Mouse (Mus musculus) kidney, embryonic 14.5 days (tissue): ENCODE data around the gene Sytl4. TPM values are rescaled to one million over a fixed set of nuclear protein-coding genes. Genes with fewer than 3 reads are reported as not detected.

Experiments
- ATAC-seq: fragments of 200-750 bp; cut with Nextera tagmentation; 2 replicates; pipeline ENCODE4 v1.8.0; 2017; ENCODE audit warnings: moderate number of reproducible peaks, mild to moderate bottlenecking, moderate TSS enrichment, moderate library complexity; ENCODE audit not compliant: low FRiP score, low TSS enrichment
- H3K27ac ChIP-seq: fragments of 300-500 bp; sonication (generic); 2 replicates; pipeline ENCODE4 v1.5.1; 2014; ENCODE audit warnings: low read depth, mild to moderate bottlenecking, low read length, moderate library complexity, mixed read lengths
- H3K27me3 ChIP-seq: fragments of 300-500 bp; sonication (generic); 2 replicates; pipeline ENCODE4 v1.6.1; 2014; ENCODE audit warnings: mild to moderate bottlenecking, low read length; ENCODE audit not compliant: control insufficient read depth, insufficient read depth
- H3K36me3 ChIP-seq: fragments of 300-500 bp; sonication (generic); 2 replicates; pipeline ENCODE4 v1.6.1; 2014; ENCODE audit warnings: low read length, mixed read lengths; ENCODE audit not compliant: control insufficient read depth, insufficient read depth
- H3K4me1 ChIP-seq: fragments of 300-500 bp; sonication (generic); 2 replicates; pipeline ENCODE4 v1.6.1; 2014; ENCODE audit warnings: low read length, mixed read lengths; ENCODE audit not compliant: control insufficient read depth, insufficient read depth
- H3K4me2 ChIP-seq: fragments of 300-500 bp; sonication (generic); replicated peaks from 2 replicates; pipeline ENCODE4 v1.6.1; 2014; ENCODE audit warnings: low read depth, mild to moderate bottlenecking, low read length
- H3K4me3 ChIP-seq: fragments of 300-500 bp; sonication (generic); 2 replicates; pipeline ENCODE4 v1.5.1; 2014; ENCODE audit warnings: mild to moderate bottlenecking, low read length
- H3K9ac ChIP-seq: fragments of 300-500 bp; sonication (generic); 2 replicates; pipeline ENCODE4 v1.6.1; 2014; ENCODE audit warnings: low read depth, mild to moderate bottlenecking, low read length, moderate library complexity
- H3K9me3 ChIP-seq: fragments of 300-500 bp; sonication (generic); 2 replicates; pipeline ENCODE4 v1.6.1; 2016; ENCODE audit warnings: low read length; ENCODE audit not compliant: control insufficient read depth
- WGBS: fragments of 180-500 bp; shearing (Covaris S2); extraction: QIAGEN DNeasy Blood & Tissue Kit; methylation state at CpG from one replicate; pipeline ENCODE4 v1.1.7; 2014; 5-methylcytosine and 5-hydroxymethylcytosine counted together
- polyA plus RNA-seq: library from polyadenylated mRNA; unstranded; fragments of >200 nt; fragmentation: Nextera tagmentation; extraction: Ambion mirVana; gene quantifications from 2 replicates; pipeline ENCODE4 v1.2.1, GENCODE M21; 2014

Gene Sytl4
- polyA plus RNA-seq = 2.4 and 3.3 TPM in 2 replicates

- no peaks in the 10 kb centered on the region; the same call in 1 of the 2 replicates for H3K27me3 ChIP-seq
Measured at GRCm38 (mm10) chrX:133981231-133982002, at the start of gene Sytl4. Gene Sytl4 (minus strand): TSS chrX:133981812.

GRCm38 (mm10) chrX:134020664-134021063 lies 39.1 kb upstream of the Sytl4 start:
- no peaks in the 10 kb centered on the region for H3K9me3 ChIP-seq
- no peaks in the 10 kb centered on the region for H3K27me3 ChIP-seq
- no peaks in the 10 kb centered on the region for H3K36me3 ChIP-seq
- H3K4me3 ChIP-seq = no peak overlapping the region
- H3K9ac ChIP-seq = no peak overlapping the region
- H3K4me2 ChIP-seq = no peak overlapping the region
- H3K27ac ChIP-seq = no peak overlapping the region
- 46% methylated on average over 5 of the region's 5 CpGs for WGBS
- no peak for ATAC-seq
- no peaks in the 10 kb centered on the region for H3K4me1 ChIP-seq

More at GRCm38 (mm10) chrX:133981231-133982002, at the start of gene Sytl4:
- H3K4me1 ChIP-seq = no peaks in the 10 kb centered on the region
- peak; percentile 86 for ATAC-seq
- peak within 1 kb of the TSS; percentile 48; the same call in 1 of the 2 replicates for H3K9ac ChIP-seq
- no peaks in the 10 kb centered on the region for H3K9me3 ChIP-seq
- no peak within 1 kb of the TSS for H3K27ac ChIP-seq
- 30% methylated on average over 29 of the region's 29 CpGs for WGBS
- H3K4me3 ChIP-seq = peak within 1 kb of the TSS; percentile 47
- H3K36me3 ChIP-seq = no peaks in the 10 kb centered on the region
- peak within 1 kb of the TSS; percentile 64 for H3K4me2 ChIP-seq

GRCm38 (mm10) chrX:134019005-134019404 lies 37.4 kb upstream of the Sytl4 start:
- Histone ChIP-seq H3K9me3 (no peaks in the 10 kb centered on the region), H3K27me3 (no peaks in the 10 kb centered on the region), H3K4me2 (no peak overlapping the region), H3K4me1 (no peaks in the 10 kb centered on the region), H3K9ac (no peak overlapping the region), H3K27ac (no peak overlapping the region), H3K4me3 (no peak overlapping the region), H3K36me3 (no peaks in the 10 kb centered on the region)
- ATAC-seq = peak; percentile 87; the same call in 1 of the 2 replicates
- WGBS = 18% methylated on average over 9 of the region's 9 CpGs

- H3K4me1 ChIP-seq = no peaks in the 10 kb centered on the region
- H3K9me3 ChIP-seq = no peaks in the 10 kb centered on the region
- H3K27me3 ChIP-seq = no peaks in the 10 kb centered on the region
- H3K4me2 ChIP-seq = no peak overlapping the region
- 62% methylated on average over 3 of the region's 3 CpGs for WGBS
- no peak overlapping the region for H3K27ac ChIP-seq
- H3K9ac ChIP-seq = no peak overlapping the region
- no peaks in the 10 kb centered on the region for H3K36me3 ChIP-seq
- no peak for ATAC-seq
- H3K4me3 ChIP-seq = no peak overlapping the region
Measured at GRCm38 (mm10) chrX:133995866-133996265, 14.3 kb upstream of the Sytl4 start.

DNA sequence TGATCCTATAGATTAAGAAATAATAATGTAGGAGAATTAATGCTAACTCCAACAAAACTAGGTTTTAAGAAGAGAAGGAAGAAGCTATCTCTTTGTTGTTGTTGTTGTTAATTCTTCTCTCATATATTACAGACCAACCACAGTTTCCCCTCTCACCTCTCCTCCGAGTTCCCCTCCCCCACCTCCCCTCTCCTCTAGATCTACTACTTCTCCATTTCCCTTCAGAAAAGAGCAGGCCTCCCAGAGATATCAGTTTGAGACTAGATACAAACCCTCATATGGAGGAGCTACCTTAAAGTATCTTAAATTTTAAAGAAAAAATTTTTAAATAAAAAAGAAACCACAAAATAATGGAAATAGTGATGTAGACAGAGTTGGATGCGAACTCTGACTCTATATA lies 17.0 kb downstream of the Sytl4 start:
- no peaks in the 10 kb centered on the region for H3K36me3 ChIP-seq
- no peaks in the 10 kb centered on the region for H3K9me3 ChIP-seq
- no peak overlapping the region for H3K27ac ChIP-seq
- no peak overlapping the region for H3K4me3 ChIP-seq
- H3K9ac ChIP-seq = no peak overlapping the region
- no peak overlapping the region for H3K4me2 ChIP-seq
- ATAC-seq = no peak
- WGBS = 61% methylated on average over 2 of the region's 2 CpGs
- no peaks in the 10 kb centered on the region for H3K27me3 ChIP-seq
- no peaks in the 10 kb centered on the region for H3K4me1 ChIP-seq

DNA sequence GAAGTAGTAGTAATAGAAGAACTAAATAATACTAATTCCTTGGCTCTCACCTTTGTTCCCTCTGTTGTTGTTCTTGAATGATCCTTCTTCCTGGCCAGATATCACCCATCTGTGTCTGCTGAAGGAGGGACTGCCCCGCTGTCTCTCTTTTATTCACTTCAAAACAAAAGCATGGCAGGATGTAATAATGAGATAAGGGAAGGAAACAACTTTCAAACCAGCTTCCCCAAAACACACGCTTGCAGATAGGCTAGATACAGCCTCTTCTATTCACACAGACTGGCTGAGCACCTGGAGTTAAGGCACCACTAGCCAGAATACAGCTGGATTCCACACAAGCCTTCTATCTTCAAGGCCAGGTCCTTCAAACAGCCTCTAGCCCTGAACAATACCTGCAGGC lies 21.0 kb downstream of the Sytl4 start:
- ATAC-seq = no peak
- Histone ChIP-seq H3K9ac (no peak overlapping the region), H3K27me3 (no peaks in the 10 kb centered on the region), H3K9me3 (no peaks in the 10 kb centered on the region), H3K4me1 (no peaks in the 10 kb centered on the region), H3K27ac (no peak overlapping the region), H3K4me2 (no peak overlapping the region), H3K36me3 (no peaks in the 10 kb centered on the region), H3K4me3 (no peak overlapping the region)
- WGBS = 76% methylated on average over 2 of the region's 2 CpGs

GRCm38 (mm10) chrX:133954661-133955060 lies 27.0 kb downstream of the Sytl4 start:
- Histone ChIP-seq H3K27ac (no peak overlapping the region), H3K4me2 (no peak overlapping the region), H3K9me3 (no peaks in the 10 kb centered on the region), H3K9ac (no peak overlapping the region), H3K4me3 (no peak overlapping the region), H3K36me3 (no peaks in the 10 kb centered on the region), H3K4me1 (no peaks in the 10 kb centered on the region), H3K27me3 (no peaks in the 10 kb centered on the region; the same call in 1 of the 2 replicates)
- ATAC-seq = no peak
- WGBS = 59% methylated on average over 7 of the region's 7 CpGs

DNA sequence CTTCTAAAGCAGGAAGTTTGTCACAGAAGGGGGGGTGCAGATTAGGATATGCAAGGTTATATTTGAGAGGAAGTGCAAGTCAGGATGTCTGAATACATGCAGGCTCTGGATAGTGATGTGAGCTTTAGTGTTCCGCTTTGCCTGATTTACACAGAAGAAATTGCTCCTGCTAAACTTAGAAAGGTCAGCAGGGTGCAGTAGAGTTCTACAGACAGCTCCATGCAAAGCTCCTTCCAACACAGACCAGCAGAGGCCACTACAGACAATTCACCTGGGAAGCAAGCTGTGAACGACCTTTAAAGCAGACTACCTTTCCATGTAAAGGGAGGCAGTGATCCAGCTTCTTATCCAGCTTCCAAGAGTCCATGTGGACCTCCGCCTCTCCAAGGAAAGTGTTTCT lies 34.2 kb downstream of the Sytl4 start:
- no peak overlapping the region for H3K9ac ChIP-seq
- no peaks in the 10 kb centered on the region; the same call in 1 of the 2 replicates for H3K27me3 ChIP-seq
- no peaks in the 10 kb centered on the region for H3K36me3 ChIP-seq
- no peak overlapping the region for H3K27ac ChIP-seq
- H3K4me2 ChIP-seq = no peak overlapping the region
- no peak overlapping the region for H3K4me3 ChIP-seq
- 37% methylated on average over 3 of the region's 3 CpGs for WGBS
- no peaks in the 10 kb centered on the region for H3K4me1 ChIP-seq
- ATAC-seq = 0 out of 2 replicates have a peak, but pooled peaks have one; percentile 57
- no peaks in the 10 kb centered on the region for H3K9me3 ChIP-seq

GRCm38 (mm10) chrX:133939561-133939960 lies 42.1 kb downstream of the Sytl4 start:
- Histone ChIP-seq H3K27ac (no peak overlapping the region), H3K4me2 (no peak overlapping the region), H3K9me3 (no peaks in the 10 kb centered on the region), H3K27me3 (no peaks in the 10 kb centered on the region), H3K4me3 (no peak overlapping the region), H3K36me3 (no peaks in the 10 kb centered on the region), H3K4me1 (no peaks in the 10 kb centered on the region), H3K9ac (no peak overlapping the region)
- 76% methylated on average over 1 of the region's 1 CpGs for WGBS
- ATAC-seq = no peak
